Mouse (Mus musculus) heart, postnatal 36 days (tissue): Measurements from ENCODE around the gene Nbr1. TPM values are rescaled to one million over a fixed set of nuclear protein-coding genes. Genes with fewer than 3 reads are reported as not detected.

Experiments used
- DNase-seq, 2 experiments: peaks; one replicate each; pipeline ENCODE4 v3.0.0; 2021 to 2022
- intact Hi-C: fragments of 180-260 bp; cut with DNase I; formaldehyde crosslinking; loops from one replicate; pipeline ENCODE4 v1.15.1; 2025
- total RNA-seq, 2 experiments: library from RNA; stranded (reverse); gene quantifications; 2 replicates each; pipeline ENCODE4 v1.2.3; 2021

Nbr1 gene
- 10 to 100 TPM; 94.3 to 99.5 TPM for total RNA-seq

- intact Hi-C loops = loop anchor here (5.0 kb wide), 1 partner anchor 85 kb away; the partner anchor contains the start of gene Vat1
- peak; percentile 86 to 89 for DNase-seq
Observed at GRCm38 (mm10) chr11:101551751-101552475, at the start of gene Nbr1, which contains the start of gene Brca1. Gene Nbr1, plus strand, starts transcription at chr11:101552149. Gene Brca1, minus strand, starts transcription at chr11:101551955.

DNA sequence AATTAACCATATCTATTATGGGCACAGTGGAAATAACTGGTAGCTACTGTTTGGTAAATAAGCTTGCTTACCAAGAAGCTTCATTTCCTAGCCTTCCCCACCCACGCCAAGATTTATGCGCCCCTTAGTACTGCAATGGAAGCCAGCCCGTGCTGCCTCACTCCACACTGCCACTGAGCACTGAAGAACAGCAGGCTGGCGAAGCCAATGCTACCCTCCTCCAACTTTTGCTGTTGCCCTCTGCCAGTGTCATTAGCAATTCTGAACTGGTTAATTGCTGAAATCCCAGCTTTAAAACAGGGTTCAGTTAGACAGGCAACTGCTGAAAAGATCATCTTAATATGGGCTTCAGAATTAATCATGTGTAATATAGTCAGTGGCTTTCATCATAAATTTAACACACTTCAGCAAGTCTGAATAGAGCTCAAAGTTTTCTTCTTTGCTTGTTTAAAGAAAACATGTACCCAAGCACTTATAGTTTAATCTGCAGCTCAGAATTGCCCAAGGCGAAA, 45.6 kb upstream of the Nbr1 start:
- intact Hi-C loops = no loop called here
- DNase-seq = no peak

DNA sequence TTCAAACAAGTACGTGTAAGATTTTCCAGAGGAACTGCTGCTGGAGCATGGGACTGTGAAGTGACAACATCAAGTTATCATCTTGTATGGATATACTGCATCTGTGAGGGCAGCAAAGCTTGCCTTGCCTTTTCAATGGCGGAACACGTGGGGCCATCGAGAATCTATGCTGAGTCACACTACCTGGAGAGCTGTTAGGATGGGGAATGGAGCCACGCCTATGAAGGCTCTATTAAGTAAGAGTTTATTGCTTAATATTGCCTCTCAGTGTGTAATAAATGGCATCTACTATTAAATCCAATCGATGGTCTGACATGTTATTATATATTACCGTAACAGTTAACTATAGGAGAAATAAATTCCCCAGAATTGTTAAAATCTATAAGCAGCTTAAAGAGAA, 44.9 kb upstream of the Nbr1 start:
- DNase-seq = no peak
- intact Hi-C loops = no loop called here

DNA sequence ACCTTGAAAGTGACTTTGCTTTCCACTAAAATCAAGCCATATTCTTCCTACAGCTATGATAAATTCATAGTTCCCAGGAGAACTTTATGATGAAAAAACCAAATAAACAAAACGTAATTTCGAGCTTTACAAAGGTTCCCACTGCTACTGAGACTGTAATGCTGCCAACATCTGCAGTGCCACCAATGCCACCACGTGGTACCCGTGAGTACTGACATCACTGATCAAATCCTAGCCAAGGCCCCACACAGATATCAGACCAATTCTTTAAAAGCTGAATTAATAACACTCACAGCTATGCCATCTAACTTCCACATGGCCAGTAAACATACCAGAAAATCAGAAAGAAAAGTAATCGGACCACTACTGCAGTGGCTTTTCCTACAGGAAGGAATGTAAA, 33.0 kb upstream of the Nbr1 start:
- no peak for DNase-seq
- intact Hi-C loops = no loop called here

DNA sequence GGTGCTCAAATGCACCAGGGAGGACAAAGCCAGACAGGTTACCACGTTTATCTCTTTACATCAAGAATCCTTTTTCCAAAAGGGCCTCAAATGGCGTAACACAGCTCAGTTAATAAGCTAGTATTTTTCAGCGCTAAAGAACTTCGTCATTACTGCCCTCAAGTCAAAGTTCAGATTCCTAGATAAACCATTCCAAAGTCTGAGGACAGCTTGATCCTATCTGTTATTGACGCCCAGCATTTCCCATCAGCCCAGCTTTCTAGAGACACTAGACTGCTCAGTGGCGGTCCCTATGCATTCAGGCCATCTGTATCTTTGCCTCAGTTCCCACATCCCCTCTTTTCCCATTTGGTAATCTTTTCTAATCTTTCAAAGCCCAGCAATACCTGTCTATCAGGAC, 32.6 kb upstream of the Nbr1 start:
- DNase-seq = no peak
- intact Hi-C loops = no loop called here

DNA sequence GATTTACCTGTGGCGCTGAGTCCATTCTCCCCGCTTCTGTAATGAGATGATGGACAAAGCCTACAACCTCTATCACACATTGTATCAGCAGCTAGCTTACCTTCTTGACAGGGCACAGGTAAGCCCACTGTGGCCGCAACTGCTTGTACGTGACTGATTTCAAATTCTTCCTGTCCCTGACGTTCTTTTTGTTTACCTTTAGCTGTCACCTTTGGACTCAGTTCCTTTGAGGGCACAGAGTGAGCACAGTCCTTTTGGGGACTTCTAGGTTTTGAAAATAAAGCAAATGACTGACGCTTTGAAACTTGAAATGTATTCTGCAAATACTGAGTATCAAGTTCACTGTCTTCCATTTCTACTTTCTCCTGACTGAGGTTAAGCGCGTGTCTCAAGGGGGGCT, 27.5 kb upstream of the Nbr1 start:
- intact Hi-C loops = no loop called here

GRCm38 (mm10) chr11:101525056-101525455, 26.9 kb upstream of the Nbr1 start:
- intact Hi-C loops = no loop called here
- DNase-seq = no peak

More for the DNA sequence above, 27.5 kb upstream of the Nbr1 start:
- DNase-seq = no peak

DNA sequence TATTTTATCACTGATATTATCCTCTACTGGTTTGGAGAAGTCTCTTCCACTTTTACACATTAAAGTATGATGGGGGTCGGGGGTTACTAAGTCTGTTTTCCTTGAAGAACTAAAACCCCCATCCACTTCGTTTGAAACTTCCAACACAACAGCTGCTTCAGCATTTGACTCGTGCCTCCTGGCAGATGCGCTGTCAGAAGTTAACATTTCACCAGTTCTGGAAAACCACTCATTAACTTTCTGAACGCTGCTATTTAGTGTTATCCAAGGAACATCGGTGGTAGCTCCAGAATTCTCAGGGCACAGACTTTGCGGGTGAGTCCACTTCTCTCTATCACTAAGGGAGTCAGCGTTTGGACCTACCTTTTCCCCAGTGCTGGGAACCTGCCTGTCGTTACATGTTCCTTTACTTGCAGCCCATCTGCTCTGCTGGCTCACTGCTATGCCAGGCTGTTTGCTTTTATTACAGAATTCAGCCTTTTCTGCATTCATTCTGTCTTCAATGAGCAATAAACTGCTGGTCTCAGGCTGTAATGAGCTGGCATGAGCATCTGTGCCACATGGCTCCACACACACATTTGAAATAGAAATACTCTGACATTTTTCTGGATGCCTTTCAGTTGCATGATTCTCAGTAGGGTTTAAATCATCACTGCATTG, 25.9 kb upstream of the Nbr1 start:
- intact Hi-C loops = no loop called here
- DNase-seq = no peak

- intact Hi-C loops = no loop called here
- DNase-seq = no peak
Observed at GRCm38 (mm10) chr11:101526686-101527085, 25.3 kb upstream of the Nbr1 start.

GRCm38 (mm10) chr11:101543533-101543932, 8.4 kb upstream of the Nbr1 start:
- intact Hi-C loops = no loop called here
- no peak for DNase-seq

GRCm38 (mm10) chr11:101544132-101544531, 7.8 kb upstream of the Nbr1 start:
- intact Hi-C loops = no loop called here
- no peak for DNase-seq

DNA sequence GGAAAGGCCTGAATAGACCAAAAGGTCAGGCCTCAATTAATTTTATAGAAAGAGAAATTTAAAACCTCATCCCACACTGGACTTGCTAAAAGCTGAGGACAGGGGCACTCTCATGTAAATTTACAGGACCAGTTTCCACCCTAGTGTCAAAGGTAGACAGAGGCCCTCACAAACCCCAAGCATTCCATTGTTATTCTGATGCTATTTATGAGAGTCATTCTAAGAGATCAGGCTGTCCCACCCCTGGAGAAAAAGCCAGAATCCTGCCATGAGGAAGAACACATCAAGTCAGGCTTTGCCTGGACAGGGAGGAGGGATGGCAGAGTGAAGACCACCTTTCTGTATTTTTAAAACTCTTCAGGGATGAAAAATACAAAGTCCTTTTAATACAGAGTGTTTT, 3.4 kb upstream of the Nbr1 start:
- intact Hi-C loops = no loop called here
- DNase-seq = no peak

DNA sequence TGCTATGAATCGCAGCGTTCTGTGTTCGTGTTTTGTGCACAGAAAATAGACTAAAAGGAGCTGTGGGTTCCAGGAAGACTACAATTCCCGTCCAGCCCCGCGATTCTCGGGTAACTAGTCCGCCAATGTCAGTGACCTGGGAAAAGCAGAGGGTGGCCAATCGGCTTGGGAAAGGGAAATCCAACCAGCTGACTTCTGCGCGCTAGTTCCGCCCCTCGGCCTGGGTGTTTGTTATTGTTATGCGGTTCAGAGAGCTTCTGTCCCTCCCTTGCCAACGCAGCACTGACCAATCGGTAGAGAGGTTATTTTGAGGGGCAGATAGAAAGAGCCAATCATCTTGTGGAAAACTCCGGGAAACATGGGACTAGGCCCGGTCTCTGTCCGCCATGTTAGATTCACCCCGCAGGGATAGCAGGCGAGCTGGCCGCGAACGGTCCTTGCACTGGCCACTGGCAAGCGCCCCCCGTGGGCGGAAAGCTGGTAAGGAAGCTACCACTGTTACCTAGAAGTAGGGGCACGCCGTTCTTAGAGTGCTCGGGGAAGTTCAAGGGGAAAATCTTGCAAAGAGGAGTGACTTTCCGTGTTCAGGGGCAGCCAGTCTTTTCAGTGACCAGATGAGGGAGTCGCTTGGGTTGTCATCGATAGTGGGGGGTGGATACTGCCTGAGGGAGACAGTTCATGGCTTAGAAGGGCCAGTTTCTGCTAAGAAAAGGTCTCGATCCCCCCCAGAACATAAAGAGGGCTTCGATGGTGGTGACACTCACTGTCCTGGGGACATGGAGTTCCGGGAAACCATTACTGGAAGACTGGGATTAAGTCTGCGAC, 739 bp downstream of the Nbr1 start:
- intact Hi-C loops = loop anchor here (5.0 kb wide), 1 partner anchor 85 kb away; the partner anchor contains the start of gene Vat1
- DNase-seq = peak; percentile 88 to 96

DNA sequence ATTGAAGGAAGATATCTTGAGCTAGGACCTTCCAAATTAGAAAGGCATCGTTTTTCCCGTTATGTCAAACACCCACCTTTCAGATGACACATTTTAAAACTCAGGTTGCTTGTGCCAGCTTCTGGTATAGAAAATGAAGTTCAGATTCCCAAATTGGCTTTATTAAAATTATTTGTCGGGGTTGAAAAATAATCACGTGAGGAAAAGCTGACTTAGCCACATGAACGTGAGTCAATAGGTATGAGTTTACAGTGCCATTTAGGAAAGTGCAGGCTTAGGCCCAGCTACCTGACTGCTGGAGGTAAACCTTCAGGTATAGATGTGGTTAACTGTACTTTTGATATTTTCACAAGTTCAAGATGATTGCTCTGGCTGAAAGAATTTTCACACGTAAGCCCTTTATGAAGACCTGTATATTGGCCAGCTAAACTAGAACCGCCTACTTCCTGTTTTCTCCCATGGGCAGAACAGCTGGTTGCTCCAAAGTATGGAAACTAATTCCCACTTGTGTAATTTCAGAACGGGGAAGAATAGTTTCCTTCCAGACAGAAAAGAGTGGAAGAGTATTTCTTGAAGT, 1.5 kb downstream of the Nbr1 start:
- DNase-seq = no peak
- intact Hi-C loops = loop anchor here (5.0 kb wide), 1 partner anchor 86 kb away; the partner anchor contains the start of gene Vat1

- intact Hi-C loops = no loop called here
- no peak for DNase-seq
Observed at GRCm38 (mm10) chr11:101556541-101556940, 4.6 kb downstream of the Nbr1 start.

DNA sequence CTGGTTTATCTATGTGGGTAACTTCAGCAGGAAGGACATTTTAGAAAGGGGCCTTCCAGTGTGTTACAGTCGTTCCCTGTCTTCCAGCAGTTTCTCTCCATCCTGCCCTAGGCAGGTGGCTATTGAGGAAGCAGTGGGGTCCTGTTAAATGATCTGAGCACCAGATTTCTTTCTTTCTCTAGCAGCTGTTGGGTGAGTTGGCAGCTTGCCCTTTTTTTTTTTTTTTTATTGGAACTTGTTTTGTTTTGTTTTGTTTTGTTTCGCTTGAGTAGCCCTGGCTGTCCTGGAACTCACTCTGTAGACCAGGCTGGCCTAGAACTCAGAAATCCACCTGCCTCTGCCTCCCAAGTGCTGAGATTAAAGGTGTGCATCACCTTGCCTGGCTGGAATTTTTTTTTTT, 5.0 kb downstream of the Nbr1 start:
- intact Hi-C loops = no loop called here
- DNase-seq = no peak

- peak; percentile 29 for DNase-seq
- intact Hi-C loops = no loop called here
Observed at GRCm38 (mm10) chr11:101562391-101562790, 10.4 kb downstream of the Nbr1 start.

GRCm38 (mm10) chr11:101568421-101568820, 16.5 kb downstream of the Nbr1 start:
- DNase-seq = no peak
- intact Hi-C loops = no loop called here

DNA sequence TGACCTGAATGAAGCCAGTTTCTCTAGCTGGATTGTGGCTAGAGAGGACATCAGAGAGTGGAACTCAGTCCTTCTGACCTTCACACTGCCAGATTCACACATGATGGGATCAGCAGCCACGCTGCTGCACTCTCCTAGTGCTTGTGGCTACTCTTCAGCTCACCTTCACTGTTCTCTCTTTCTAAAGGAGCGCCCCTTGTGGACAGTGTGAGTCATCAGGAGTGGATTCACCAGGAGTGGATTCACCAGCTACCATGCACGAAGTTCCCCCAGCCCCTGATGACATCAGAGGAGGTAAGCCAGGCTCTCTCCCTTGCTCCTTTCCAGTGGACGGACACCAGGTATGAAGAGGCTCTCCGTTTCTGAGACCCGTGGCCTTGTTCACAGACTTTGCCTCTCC, 24.2 kb downstream of the Nbr1 start:
- DNase-seq = no peak
- intact Hi-C loops = no loop called here

GRCm38 (mm10) chr11:101581081-101581764, 29.3 kb downstream of the Nbr1 start:
- DNase-seq = no peak
- intact Hi-C loops = no loop called here
